Mouse (Mus musculus): ENCODE data around the gene Tmem17.

- TF ChIP-seq POLR2A (IDR thresholded peaks at IDR 0.05; ENCODE audit: low read depth, low read length) (no peak), CTCF (conservative IDR thresholded peaks at IDR 0.05; ENCODE audit: insufficient read depth, insufficient read length, low read depth, low read length) (no peak)
Observed at GRCm38 (mm10) chr11:22500771-22501566, 10.9 kb upstream of the Tmem17 start.
